Comparison of ENCODE assay signal across 11 mouse cellular contexts in the genomic region with DNA sequence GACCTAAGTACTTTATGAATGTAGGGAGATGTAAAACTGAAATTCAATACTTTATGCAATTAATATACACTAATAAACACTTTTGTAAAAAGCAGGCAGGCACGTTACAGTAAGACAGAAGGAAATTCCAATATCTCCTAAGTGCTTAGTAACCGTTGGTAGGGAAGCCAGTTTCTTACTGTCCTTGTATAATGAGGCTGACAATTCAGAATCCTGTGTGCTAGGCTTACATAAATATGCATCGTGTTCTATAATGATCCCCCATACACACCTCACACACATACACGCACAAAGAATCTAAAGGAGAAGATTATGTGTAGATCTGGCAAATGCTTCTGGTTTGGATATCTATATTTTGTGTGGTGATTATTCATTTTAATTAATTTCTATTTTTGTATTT.
"Had no signal": no experiment of that assay in that cellular context is flagged by ENCODE, and none has a peak within 500 bp of the region (broad histone marks: within the 10 kb centered on the region; RNA-seq: fewer than 3 reads in every experiment).

No protein-coding gene starts in this region.

- DNase-seq: kidney, adult 2 months; kidney, postnatal 14 days; left cerebral cortex, postnatal 4 days; lung, adult 18-20 months; right cerebral cortex, postnatal 4 days; spleen, adult 18-20 months; thymus, postnatal 36 days had no signal

- H3K9ac ChIP-seq: kidney, embryonic 15.5 days; limb, embryonic 13.5 days; liver, embryonic 14.5 days; neural tube, embryonic 12.5 days had no signal

- H3K27me3 ChIP-seq: kidney, embryonic 15.5 days; limb, embryonic 13.5 days; neural tube, embryonic 12.5 days had no signal

- H3K36me3 ChIP-seq: kidney, embryonic 15.5 days; limb, embryonic 13.5 days; neural tube, embryonic 12.5 days had no signal

- H3K4me3 ChIP-seq: kidney, embryonic 15.5 days; limb, embryonic 13.5 days; neural tube, embryonic 12.5 days had no signal

- H3K27ac ChIP-seq: kidney, embryonic 15.5 days; limb, embryonic 13.5 days; liver, embryonic 14.5 days; neural tube, embryonic 12.5 days had no signal

- H3K9me3 ChIP-seq: kidney, embryonic 15.5 days; limb, embryonic 13.5 days; neural tube, embryonic 12.5 days had no signal

- H3K4me2 ChIP-seq: kidney, embryonic 15.5 days; limb, embryonic 13.5 days; neural tube, embryonic 12.5 days had no signal

- H3K4me1 ChIP-seq: kidney, embryonic 15.5 days; limb, embryonic 13.5 days; neural tube, embryonic 12.5 days had no signal
